Mouse (Mus musculus): ENCODE measurements around the gene Casp8.

- TF ChIP-seq GATA1 (IDR thresholded peaks at IDR 0.05; ENCODE audit: low read length) (no peak), TAL1 (IDR thresholded peaks at IDR 0.05; ENCODE audit: low read length) (no peak)
Observed at GRCm38 (mm10) chr1:58777583-58777982, 17.6 kb upstream of the Casp8 start.
